Mouse (Mus musculus) adipocyte (in vitro differentiated cells): ENCODE results near the gene Smoc1.

Experiments
- DNase-seq: peaks from one replicate; pipeline ENCODE4 v3.0.0-alpha.2; 2016; ENCODE audit warnings: low spot score

Gene Smoc1

DNA sequence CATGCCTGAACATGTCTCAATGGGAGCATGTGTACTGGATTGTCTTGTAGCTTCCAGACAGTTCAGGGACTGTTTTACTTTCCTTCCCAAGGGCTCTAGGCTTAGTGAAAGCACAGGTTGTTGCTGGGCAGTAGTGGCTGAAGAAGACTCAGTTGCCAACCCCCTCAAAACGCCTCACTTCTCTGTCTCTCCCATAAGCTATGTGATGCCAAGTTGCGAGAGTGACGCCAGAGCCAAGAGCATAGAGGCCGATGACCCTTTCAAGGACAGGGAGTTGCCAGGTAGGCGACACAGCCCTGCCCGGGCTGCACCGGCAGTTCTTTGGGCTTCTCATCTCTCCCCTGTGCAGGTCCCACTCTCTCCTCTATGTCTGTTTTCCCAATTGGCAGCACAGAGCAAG is 141.4 kb downstream of the Smoc1 start:
- no peak for DNase-seq

DNA sequence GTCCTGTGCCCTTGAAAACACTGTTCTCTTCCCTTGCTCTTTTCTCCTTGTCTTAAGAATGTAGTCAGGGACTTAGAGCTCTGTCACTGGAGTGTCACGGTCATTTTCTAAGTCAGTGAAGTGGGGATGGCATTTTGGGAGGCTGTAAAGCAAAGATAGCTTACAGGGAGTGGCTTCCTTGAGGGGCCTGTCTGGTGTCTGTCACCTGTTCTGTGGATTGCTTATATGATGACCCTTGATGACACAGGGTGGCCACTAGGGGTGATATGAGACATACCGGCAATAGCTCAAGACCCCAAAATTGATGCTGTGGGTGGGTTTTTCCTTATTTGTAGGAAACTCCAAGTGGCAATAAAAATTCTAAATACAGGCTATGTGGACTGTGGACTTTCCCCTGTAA is 141.9 kb downstream of the Smoc1 start:
- DNase-seq = no peak

DNA sequence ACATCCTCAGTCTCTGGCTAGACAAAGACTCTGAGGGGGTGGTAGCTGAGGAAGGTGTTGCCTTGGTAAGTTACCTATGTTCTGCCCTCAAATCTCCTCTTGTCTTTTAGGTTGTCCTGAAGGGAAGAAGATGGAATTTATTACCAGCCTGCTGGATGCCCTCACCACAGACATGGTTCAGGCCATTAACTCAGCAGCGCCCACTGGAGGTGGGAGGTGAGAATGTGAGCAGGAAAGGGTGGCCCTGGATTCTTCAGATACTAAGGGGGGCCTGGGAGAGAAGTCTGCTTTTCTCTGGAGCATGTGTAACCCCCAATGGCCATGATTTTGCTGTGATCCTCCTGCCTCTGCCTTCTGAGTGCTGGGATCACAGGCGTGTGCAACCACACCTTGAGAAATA is 143.5 kb downstream of the Smoc1 start:
- DNase-seq = no peak

DNA sequence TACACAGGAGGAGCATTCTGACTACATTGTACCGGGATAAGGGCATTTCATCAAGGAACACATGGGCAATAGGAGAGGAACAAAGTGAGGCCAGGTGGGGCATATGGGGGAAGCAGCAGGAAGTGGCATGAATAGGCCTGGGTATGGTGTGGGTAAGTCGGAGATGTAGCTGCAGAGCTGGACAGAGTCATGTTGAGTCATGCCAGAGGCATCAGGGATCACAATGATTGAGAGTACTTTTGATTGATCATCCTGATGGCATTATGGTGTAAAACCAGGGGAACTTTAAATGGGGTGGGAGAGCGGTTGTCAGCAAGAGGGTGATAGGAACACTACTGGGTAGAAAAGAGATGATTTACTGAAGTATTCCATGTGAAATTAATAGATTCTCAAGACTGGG is 146.4 kb downstream of the Smoc1 start:
- DNase-seq = no peak

DNA sequence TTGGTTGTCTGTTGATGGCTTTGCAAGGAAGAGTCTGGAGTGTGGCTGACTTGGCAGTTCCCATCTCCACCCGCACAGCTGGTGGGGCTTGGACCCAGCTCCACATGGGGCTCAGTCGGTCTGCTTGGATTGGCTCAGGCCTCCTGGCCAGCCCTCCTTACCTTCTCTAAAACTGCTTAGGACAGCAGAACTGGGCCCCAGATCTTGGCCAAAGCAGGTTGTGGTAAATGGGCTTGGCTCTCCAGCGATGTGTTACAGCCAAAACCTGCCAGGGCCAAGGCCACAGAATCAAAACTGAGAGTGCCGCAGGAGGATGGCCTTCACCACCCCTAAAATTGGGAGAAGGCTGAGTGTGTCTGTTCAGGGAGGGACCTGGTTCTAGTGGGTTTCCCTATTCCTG is 147.3 kb downstream of the Smoc1 start:
- no peak for DNase-seq

DNA sequence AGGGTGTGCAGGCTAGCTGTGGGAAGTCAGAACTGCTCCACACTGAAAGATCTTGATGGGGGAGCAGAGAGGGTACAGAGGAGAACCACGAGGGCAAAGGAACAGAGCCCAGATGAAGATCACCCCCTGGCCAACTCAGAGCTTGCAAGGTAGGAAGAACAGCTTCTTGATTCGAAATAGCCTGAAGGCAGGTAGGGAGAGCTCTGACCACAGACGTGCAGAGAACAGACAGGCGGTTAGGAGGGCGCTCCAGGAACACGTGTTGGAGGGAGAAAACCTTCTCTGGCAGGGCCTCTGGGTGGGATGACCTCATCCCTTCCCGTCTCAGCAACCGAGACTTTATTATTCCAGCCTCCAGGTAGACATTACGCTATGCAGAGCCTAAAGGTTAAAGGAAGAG is 148.6 kb downstream of the Smoc1 start:
- DNase-seq = no peak

DNA sequence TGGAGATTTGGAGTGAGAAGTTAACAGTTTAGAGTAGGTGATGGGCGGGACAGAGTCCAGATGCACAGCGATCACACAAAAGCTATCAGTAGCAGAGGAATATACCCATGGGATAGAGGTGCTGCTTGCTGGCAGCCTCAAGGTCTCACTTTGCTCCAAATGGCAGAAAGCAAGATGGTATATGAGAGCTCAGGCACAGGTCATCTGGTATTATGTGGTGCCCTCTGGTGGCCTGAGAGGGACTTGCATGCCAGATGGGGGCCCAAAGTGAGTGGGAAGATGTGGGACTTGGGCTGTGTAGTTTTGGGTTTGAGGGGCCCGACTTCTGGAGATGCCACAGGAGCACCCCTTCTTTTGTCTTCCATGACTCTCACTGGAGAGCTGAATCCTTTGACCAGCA is 155.5 kb downstream of the Smoc1 start:
- peak; percentile 74 for DNase-seq

DNA sequence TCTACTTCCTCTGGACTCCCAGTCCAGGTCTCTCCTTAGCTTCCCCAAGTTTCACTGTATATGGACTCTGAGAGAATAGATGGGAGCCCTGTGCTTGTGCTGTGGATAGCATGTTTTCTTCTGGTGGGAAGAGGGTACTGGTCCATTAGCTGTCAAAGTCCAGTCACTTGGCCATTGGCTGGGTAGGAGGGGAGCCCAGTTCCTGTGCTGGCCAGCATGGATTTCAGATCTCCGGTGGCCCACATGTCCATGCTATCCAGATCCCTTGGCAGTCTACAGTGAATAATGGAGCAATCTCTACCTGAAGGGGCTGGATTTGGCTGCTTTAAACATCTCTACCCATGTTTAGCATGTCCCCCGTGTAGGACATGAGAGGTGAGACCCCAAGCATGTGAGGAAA is 158.4 kb downstream of the Smoc1 start:
- DNase-seq = no peak

DNA sequence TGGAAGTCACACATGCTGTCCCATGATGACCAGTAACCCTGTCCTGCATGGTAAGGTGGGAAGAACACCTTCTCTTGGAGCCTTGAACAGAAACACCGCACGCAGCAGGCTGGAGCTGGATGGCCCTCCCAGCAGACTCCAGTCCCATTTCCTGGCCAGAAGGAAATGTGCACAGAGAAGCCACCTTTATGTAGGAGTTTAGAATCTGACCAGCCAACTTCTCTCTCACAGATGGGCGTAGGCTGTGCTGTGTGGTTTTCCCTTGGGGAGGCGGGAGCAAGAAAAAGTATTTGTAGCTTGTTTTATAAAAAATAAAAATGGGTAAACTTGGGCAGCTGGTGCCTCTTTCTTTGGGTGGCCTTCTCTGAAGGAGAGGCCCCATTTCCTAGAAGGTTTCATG is 159.5 kb downstream of the Smoc1 start:
- no peak for DNase-seq

DNA sequence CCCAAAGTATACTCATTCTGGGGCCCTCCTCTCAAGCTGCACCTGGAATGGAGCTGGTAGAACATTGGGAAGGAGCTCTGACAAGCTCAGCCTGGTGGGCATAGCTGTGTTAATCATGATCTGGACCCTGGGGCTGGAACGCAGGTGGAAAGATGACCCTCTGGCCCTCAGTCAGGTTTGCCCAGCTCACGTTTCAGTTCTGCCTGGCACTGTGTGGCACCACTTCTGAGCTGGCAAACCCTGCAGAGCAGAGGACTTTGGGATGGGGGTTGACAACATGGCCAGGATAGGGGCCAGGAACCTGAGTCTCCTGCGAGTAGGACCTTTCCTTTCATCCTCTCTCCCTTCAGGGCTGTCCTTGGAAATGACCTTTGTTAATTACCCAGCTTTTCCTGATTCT is 160.1 kb downstream of the Smoc1 start:
- DNase-seq = no peak

DNA sequence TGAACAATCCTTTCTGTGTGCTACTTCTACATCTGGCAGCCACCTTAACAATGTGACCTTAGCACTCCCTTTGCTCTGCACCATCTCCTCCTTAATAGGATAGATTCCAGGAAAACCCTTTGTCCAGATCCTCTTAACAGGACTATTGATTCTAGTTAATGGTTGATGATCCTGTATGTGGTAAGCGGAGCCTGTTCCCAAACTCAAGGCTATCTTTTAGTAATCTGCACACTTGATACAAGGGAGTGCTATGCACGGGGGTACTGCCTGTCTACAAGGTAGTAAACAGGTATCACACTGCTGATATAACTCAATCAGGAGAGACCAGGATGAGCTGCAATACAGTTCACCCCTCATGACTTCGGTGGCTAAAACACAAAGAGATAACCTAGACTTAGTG is 161.8 kb downstream of the Smoc1 start:
- DNase-seq = no peak

DNA sequence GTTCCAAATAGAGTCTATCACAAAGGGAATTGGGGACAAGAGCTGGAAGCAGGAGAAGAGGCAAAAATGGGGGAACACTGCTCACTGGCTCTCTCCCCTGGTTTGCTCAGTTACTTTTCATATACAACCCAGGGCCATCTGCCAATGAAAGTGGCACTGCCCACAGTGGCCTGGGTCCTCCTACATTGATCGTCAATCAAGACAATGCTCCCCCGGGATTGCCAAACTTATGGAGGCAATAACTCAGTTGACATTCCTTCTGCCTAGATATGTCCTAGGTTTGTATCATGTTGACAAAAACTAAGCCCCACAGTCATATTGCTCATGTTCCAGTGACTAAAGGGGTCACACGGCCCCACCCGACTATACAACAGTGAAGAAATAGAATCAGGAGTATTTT is 162.4 kb downstream of the Smoc1 start:
- no peak for DNase-seq

DNA sequence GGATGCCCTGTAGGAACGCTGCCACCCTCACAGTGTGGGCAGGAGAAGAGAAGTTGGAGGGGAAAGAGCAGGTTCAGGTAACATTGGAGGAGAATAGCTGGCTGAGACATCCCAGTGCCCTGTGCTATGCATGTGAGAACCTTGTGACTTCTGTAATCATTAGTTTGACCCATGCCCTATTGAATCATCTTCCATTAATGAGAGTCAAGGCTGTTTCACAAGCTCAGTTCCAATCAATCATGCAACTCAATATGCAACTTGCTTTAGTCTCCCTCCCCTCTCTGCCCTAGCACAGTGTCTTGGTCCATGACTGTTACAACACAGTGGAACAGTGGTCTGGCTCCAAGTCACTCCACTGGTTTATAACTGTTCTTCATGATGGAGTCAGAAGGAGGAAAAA is 163.0 kb downstream of the Smoc1 start:
- DNase-seq = peak; percentile 9

DNA sequence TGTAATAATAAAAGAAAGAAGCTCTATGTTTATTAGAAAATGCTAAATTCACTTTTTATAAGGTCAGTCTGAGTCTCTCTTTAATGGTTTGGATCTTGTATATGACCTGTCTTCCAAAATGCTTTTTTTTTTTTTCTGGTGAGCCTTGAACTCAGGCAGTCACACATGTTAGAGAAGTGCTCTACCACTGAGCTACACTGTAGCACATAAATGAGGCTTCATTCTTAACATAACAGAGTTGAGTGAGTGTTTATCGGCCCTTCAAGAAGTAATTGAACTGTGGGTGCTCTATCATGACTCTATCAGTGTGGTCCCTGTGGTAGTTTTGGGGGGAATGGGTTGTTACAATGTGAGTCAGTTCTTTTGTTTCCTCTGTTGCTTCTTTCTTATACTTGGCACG is 167.4 kb downstream of the Smoc1 start:
- no peak for DNase-seq

DNA sequence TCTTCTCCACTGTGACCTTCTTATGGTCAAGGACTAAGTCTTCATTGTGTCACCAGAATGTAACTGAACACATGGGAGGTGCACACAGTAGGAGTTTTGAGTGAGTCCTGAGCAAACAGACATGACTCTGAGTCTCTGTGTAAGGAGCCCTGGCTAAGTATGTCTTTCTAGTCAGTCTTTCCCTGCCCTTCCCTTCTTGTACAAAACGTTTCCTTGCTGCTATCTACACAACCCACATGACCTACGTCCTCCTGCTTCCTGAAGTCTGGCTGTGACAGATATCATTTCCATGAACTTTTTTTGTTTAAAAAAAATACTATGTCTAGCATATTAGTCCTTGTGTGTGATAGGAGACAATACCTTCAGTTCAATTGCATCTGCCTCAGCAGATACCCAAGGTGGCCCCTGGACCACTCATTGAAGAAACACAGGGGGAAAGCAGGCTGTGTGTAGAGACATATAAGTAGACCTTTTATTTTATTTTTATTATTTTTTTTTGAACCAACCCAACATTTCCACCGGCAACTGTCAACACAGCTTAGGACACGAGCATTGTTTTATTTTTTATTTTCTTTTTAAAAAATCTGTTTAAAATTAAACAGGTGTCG is 171.0 kb downstream of the Smoc1 start:
- no peak for DNase-seq

DNA sequence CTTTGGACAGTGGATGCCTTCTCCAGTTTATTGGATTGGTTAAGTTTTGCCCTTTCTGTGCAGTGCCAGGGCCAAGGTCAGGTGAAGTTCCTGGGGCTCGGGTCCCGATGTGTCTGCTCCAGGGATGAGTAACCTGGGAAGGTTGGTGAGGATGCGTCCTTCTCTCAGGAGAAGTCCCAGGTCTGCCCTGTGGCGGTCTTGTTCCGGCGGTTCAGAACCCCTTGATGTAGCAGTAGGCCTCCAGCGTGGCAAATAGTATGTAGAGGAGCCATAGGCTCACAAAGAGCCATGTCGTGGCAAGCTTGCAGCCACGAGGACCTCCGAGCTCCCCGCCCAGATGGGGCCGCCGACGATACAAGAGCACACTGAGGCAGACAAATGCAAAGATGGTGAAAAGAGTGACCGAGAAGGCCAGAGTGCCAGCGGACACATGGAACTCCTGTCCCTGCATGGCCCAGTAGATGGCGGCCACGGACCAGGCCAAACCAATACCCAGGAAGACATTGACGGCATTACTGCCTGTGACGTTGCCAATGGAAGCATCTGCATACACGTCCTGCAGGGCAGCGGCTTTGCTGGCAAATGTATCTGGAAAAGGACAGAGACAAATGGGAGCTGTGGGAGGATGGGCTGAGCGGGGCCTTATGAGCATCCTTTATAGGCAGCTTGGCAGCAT is 172.8 kb downstream of the Smoc1 start:
- peak; percentile 82 for DNase-seq

DNA sequence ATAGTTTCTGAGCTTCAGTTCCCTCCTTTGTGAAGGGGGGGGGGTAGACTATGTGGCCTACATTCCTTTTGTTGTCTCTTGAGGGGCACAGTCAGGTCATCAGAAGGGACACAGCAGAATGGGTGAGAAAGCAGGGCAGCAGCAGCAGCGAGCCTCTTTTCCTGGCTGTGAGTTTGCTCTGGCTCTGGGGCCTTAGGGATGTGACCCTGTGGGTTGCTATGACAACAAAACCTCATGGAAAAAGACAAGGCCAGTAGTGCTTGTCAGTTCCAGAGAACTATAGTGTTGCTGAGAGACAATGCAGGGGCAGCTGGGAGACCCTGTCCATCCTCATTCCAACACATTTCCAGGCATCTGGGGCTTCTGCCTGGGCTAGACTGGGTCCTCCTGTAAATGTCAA is 176.6 kb downstream of the Smoc1 start:
- no peak for DNase-seq

DNA sequence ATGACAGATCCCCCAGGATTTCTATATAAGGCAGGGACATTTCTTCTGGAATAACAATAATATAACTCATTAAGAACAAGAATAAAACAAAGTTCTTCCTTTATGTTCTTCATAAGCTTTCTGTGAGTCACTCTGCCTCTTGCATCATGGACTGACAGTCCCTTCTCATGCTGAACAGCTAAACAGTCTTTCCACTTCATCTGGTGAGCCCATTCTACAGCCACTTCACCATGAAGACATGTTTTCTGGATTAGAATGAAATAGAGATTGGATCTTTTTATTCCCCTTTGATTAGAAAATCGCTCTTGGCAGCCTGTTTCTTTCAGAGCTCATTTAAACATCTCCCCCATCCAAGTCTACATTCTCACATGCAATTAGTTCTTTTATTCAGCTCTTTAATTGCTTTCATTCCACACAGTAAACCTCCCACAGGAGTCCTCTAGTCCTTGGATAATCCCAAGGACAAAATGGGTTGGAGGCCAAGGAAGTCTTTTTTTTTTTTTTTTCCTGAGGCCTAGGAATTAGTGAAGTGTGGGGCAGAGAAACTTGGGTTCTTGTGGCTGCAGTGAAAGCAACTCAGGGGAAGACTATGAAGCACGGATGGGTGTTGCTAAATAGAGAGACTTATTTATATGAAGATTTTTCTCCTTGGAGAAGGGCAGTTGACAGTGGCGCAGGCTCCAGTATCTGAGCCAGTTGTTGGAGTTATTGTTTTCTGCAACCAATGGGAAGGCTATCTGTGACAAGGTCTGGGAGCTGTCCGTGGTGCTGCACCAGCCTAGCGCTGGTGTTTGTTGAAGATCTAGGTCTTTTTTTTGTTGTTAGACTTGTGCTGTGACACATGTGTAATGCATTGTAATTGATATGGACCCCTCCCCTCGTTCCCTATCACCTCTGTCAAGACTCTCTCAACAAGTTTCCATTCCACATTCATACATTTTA is 179.3 kb downstream of the Smoc1 start:
- DNase-seq = peak; percentile 66

DNA sequence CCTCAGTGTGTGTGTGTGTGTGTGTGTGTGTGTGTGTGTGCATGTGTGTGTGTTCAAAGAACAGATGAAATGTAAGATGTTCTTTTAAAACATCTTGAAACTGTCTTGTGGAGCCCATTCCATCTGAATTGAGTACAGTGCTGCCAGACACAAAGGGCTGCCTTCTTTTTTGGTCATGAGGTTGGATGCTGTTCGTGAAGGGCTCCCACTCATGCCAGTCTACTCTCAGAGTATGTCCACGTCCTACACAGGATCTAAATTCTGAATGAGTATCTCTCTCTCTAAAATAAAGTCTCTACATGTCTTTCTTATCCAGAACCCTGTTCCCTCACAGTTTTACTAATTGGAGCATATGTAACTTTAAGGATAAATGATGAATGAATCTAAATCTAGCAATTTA is 182.0 kb downstream of the Smoc1 start:
- DNase-seq = no peak

DNA sequence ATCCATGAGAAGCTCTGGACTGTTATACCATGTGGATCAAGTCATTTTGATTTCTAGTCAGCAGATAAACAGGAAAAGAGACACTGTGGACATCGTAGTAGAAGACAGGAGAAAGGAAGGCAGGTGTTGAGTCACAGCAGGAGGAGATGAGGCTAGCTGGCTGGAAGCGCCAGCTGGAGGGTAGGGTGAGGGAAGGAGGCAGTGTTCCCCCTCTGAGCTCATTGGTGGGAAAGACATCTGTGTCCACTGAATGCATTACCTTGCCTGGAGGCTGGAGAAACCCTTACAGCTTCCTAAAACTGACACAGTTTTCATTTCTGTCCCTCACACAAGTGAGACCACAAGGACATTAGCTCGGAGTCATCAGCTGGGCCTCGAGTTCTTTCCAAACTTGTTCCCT is 192.7 kb downstream of the Smoc1 start:
- DNase-seq = no peak

DNA sequence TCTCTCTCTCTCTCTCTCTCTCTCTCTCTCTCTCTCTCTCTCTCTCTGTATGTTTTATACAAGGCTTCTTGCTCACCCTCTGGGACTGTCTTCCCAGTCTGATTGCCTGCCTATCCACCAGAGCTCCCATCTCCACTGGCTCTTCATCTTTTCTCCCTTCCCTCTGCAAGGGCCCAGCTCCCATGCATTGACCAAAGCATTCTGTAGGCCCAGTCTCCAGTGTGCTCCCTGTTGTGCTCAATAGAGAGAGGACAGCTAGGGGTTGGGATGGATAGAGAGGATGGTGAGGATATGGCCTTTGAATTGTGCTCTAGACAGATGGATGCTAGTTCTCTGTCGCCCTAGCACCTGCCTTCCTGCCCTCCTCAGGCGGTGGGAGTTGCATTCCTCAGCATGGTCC is 196.7 kb downstream of the Smoc1 start:
- DNase-seq = no peak

DNA sequence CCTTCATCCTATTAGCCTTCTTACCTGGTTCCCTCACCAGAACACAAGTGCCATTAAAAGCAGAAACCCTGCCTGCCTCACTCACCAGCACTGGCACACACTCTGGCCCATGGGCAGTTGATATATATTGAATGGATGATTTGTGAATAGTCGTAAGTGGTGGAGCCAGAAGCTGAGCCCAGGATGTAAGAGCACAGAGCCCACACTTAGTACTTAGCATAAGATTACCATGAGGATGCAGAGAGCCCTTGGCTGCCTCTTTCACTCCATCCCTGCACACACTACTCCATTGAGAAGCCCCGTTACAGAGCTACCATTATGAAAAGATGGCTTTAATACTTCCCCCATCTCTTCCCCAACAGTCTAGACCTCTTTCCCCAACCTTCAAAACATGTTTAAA is 198.2 kb downstream of the Smoc1 start:
- no peak for DNase-seq

DNA sequence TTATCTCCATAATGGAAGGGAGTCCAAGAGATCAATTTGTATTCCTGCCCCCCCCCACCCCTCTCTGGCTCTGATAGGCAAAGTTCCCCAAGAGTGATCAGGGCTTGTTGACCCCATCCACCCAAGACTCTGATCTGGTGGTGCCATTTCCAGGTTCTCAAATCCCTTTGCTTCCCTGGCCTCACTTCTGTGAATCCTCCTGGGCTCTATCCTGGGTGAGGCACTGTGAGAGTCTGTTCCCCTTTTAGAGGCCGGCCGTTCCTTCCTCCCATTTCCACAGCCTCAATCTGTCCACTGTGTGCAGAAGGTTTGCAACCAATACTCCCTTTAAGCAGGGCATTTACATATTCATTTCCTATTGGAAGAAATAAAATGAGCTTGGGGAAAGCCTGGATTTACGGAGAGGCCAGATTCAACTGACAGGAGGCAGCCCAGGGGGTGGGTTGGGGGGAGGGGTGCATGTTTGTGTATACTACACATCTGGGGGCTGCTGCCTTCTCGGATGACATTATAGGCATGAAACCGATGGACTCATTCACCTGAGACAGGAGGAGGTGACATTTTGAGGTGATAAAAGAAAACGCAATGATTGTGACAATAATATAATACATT is 199.5 kb downstream of the Smoc1 start:
- no peak for DNase-seq
